Mouse (Mus musculus): ENCODE measurements around the gene Tanc2.

DNA sequence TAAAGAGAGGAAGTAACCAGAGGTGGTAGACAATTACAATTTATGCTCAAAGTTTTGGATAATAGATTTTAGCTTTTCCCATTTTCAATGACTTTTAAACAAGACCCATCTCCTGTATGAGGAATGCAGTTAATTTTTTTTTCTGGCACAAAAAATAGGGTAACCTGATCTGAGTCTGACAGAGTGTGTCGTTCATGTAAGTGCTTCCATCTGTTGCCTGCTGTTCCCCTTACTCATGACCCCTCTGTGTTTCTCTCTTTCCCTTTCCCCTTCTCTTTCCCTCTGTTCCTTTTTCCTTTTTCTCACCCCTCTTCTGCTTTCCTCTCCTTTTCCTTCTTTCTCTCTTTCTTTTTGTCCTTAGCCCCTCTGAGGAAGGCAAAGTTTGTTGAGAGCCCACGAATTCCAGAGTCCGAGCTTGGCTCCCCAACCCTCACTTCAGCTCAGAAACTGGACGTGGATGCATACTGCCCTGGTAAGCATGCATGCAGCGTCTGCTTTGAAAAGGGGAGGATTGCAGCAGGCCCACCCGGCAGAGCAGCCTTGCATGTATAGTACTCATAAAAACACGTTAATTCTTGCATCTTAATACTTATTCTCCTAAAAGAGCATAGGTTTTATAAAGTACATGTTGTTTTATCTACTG, 168.9 kb downstream of the Tanc2 start:
- no peak for TF ChIP-seq CTCF (IDR thresholded peaks at IDR 0.05)
- no peak for TF ChIP-seq EP300 (IDR thresholded peaks at IDR 0.05)

All from lung, postnatal 0 days (tissue).